Mouse (Mus musculus) E14TG2a.4 (cell line): Measurements from ENCODE around the gene Dctn1.

Experiments used
- CTCF ChIP-seq: conservative IDR thresholded peaks from 2 replicates; pipeline ENCODE4 v1.5.1; 2014; ENCODE audit warnings: low read length
- NANOG ChIP-seq: IDR thresholded peaks from 2 replicates; pipeline ENCODE4 v1.6.1; 2014; ENCODE audit warnings: borderline replicate concordance, low read length, mixed read lengths
- POU5F1 ChIP-seq: IDR thresholded peaks from 2 replicates; pipeline ENCODE4 v1.6.1; 2014; ENCODE audit warnings: low read length, borderline replicate concordance

DNA sequence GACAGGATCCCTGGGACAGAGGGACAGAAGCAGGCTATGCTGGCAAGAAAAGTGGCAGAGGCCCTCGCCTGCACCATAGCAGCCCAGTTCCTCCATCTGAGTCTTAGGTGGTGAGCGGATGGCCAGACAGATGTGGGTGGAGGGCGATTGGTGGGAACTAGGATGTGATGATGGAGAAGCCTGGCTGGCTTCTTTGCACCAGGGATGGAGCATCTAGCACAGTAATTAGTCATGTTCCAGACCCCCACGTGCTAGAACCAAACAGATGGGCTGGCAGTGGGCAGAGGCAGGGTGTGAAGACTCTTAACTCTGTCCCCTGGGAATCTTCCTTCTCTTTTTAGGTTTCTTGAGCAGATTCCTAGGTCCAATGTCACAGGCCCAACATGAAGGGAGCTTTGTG lies 37.6 kb downstream of the Dctn1 start:
- TF ChIP-seq CTCF, result no peak
- TF ChIP-seq POU5F1, result no peak
- TF ChIP-seq NANOG, result no peak
